Mouse (Mus musculus) heart, adult 2 months (tissue): ENCODE measurements around the gene Rnf4.

Source experiments
- CTCF ChIP-seq: fragments of 200-600 bp; IDR thresholded peaks from 2 replicates; pipeline ENCODE4 v1.8.1; 2022; ENCODE audit warnings: antibody characterized with exemption, mild to moderate bottlenecking, moderate library complexity
- POLR2A ChIP-seq: fragments of 200-500 bp; IDR thresholded peaks from 2 replicates; pipeline ENCODE4 v1.6.1; 2011; ENCODE audit warnings: mild to moderate bottlenecking, low read depth, low read length, control low read depth; ENCODE audit not compliant: insufficient read depth

DNA sequence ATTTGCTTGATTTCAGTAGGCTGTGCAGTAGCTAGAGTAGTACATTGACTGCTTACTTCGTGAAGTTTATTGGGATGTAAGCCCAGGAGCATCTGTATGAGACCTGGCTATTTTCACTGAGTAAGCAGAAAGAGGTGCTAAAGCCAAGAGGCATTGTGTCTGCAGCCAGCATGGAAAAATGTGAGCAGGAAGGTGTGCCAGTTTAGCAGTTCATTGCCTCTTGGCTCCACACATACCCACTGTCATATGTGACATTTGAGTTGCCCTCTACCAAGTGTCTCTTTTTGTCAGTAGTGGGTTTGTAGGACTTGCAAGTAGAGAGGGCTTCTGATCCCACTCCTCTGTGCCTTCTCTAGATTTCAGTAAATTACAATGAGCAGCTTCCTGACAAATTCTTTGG is 62.2 kb downstream of the Rnf4 start:
- no peak for TF ChIP-seq CTCF
- TF ChIP-seq POLR2A = no peak
